Mouse (Mus musculus): ENCODE data around the gene Ankrd35. TPM values are rescaled to one million over a fixed set of nuclear protein-coding genes. Genes with fewer than 3 reads are reported as not detected.
"Not testable (repeated sequence)": the region's sequence is repeated elsewhere in the genome, so short reads cannot be mapped to it uniquely, and the experiment has no call there.

Gene Ankrd35
- polyA plus RNA-seq, 1 experiment: 0.67 TPM

GRCm38 (mm10) chr3:96737995-96738394, 68.1 kb downstream of the Ankrd35 start:
- H3K4me1 ChIP-seq (ENCODE audit: control insufficient read depth, insufficient read depth, low read length): peaks cover 2% of the 10 kb centered on the region; the same call in 1 of the 2 replicates
- H3K4me3 ChIP-seq (ENCODE audit: insufficient read depth, low read length): no peak overlapping the region
- TF ChIP-seq POLR2A (IDR thresholded peaks at IDR 0.05; ENCODE audit: low read depth, low read length) (no peak), CTCF (IDR thresholded peaks at IDR 0.05; ENCODE audit: borderline replicate concordance, insufficient read depth, low read length) (no peak)
- H3K27ac ChIP-seq (ENCODE audit: insufficient read depth, low read length): no peak overlapping the region

- H3K4me1 ChIP-seq (ENCODE audit: control insufficient read depth, insufficient read depth, low read length); H3K4me3 ChIP-seq (ENCODE audit: insufficient read depth, low read length); H3K27ac ChIP-seq (ENCODE audit: insufficient read depth, low read length): not testable (repeated sequence)
Measured at GRCm38 (mm10) chr3:96740279-96740678, 70.3 kb downstream of the Ankrd35 start.

Other genes starting within 250 kb of the Ankrd35 start
- not detected in 2 replicates for gene BC107364, start 217.8 kb upstream of the Ankrd35 start, polyA plus RNA-seq (2011; ENCODE audit: insufficient read length, low read depth, missing spikeins)
- not detected in 2 replicates for gene Hfe2, start 145.0 kb upstream of the Ankrd35 start, polyA plus RNA-seq (2011; ENCODE audit: insufficient read length, low read depth, missing spikeins)
- 37.6 and 98.8 TPM in 2 replicates for gene Txnip, start 112.2 kb upstream of the Ankrd35 start, polyA plus RNA-seq (2011; ENCODE audit: insufficient read length, low read depth, missing spikeins)
- not detected in 2 replicates for gene Gm16253, start 93.1 kb upstream of the Ankrd35 start, polyA plus RNA-seq (2011; ENCODE audit: insufficient read length, low read depth, missing spikeins)
- gene Polr3gl, start 76.0 kb upstream of the Ankrd35 start, polyA plus RNA-seq (2011; ENCODE audit: insufficient read length, low read depth, missing spikeins): 23.2 and 30.6 TPM in 2 replicates
- gene Ankrd34a, start 73.5 kb upstream of the Ankrd35 start, polyA plus RNA-seq (2011; ENCODE audit: insufficient read length, low read depth, missing spikeins): 5.1 and 7.4 TPM in 2 replicates
- gene Lix1l, start 69.0 kb upstream of the Ankrd35 start, polyA plus RNA-seq (2011; ENCODE audit: insufficient read length, low read depth, missing spikeins): 109 and 123 TPM in 2 replicates
- 108 and 113 TPM in 2 replicates for gene Rbm8a, start 40.2 kb upstream of the Ankrd35 start, polyA plus RNA-seq (2011; ENCODE audit: insufficient read length, low read depth, missing spikeins)
- 31.3 and 35.5 TPM in 2 replicates for gene Pex11b, start 34.8 kb upstream of the Ankrd35 start, polyA plus RNA-seq (2011; ENCODE audit: insufficient read length, low read depth, missing spikeins)
- 0.28 and 0.30 TPM in 2 replicates for gene Gm42957, start 34.7 kb upstream of the Ankrd35 start, polyA plus RNA-seq (2011; ENCODE audit: insufficient read length, low read depth, missing spikeins)
- gene Itga10, start 24.5 kb upstream of the Ankrd35 start, polyA plus RNA-seq (2011; ENCODE audit: insufficient read length, low read depth, missing spikeins): 1.7 and 2.0 TPM in 2 replicates
- gene Pias3, start 26.3 kb downstream of the Ankrd35 start, polyA plus RNA-seq (2011; ENCODE audit: insufficient read length, low read depth, missing spikeins): 40.9 and 46.0 TPM in 2 replicates
- gene Nudt17, start 38.4 kb downstream of the Ankrd35 start, polyA plus RNA-seq (2011; ENCODE audit: insufficient read length, low read depth, missing spikeins): 4.4 and 5.2 TPM in 2 replicates
- gene Polr3c, start 57.5 kb downstream of the Ankrd35 start, polyA plus RNA-seq (2011; ENCODE audit: insufficient read length, low read depth, missing spikeins): 28.3 and 35.1 TPM in 2 replicates
- gene Rnf115, start 57.5 kb downstream of the Ankrd35 start, polyA plus RNA-seq (2011; ENCODE audit: insufficient read length, low read depth, missing spikeins): 30.9 and 38.9 TPM in 2 replicates
- gene Pdzk1, start 159.2 kb downstream of the Ankrd35 start, polyA plus RNA-seq (2011; ENCODE audit: insufficient read length, low read depth, missing spikeins): not detected in 2 replicates
- gene Cd160, start 159.2 kb downstream of the Ankrd35 start, polyA plus RNA-seq (2011; ENCODE audit: insufficient read length, low read depth, missing spikeins): not detected in 2 replicates
- gene Gja5, start 234.6 kb downstream of the Ankrd35 start, polyA plus RNA-seq (2011; ENCODE audit: insufficient read length, low read depth, missing spikeins): 0.47 TPM in 1 of 2 replicates, not detected in the other
- gene Gpr89, start 235.2 kb downstream of the Ankrd35 start, polyA plus RNA-seq (2011; ENCODE audit: insufficient read length, low read depth, missing spikeins): 28.9 and 33.4 TPM in 2 replicates